Mouse (Mus musculus) forelimb bud, embryonic 11.5 days (tissue): Measurements from ENCODE around the gene Olfr355.

Experiments
- DNase-seq: peaks from one replicate; pipeline ENCODE4 v3.0.0-alpha.2; 2012; ENCODE audit warnings: low read depth, low spot score

Olfr355 gene

DNA sequence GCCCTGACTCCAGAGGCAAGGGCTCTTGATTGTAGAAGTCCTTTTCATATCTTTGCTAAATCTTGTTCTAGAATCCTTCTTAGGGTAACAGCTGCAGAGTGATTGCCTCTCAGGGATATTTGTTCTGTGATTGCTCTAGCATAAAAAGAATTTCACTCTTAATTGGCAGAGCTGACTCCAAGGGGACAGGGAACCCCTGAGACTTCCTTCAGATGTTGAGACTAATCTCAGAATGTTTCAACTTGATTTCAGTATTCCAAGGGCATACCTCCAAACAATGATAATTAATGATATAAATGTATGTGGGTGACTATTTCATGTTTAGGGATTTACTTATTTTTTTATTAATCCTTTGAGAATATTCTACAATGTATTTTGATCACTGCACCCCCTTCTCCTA, at the start of gene Olfr355:
Olfr355 (minus strand) TSS at position 101 of the 400 bp plus-strand sequence.
- no peak for DNase-seq

DNA sequence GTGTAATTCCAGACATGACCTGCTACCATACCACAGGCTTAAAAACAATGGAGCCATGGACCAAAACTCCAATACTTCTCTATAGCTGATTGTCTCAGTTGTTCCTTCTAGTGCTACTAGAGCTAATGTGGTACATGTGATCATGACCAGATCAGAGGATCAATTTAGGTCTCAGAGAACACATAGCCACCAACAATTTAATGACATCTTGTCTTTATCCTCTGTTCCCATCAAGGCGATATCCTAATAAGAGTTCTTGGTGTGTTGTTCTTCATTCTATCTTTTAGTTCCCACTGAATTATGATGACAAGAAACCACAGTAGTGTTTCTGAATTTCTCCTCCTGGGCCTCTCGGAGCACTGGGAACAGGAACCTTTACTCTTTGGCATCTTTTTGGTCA, 8.1 kb upstream of the Olfr355 start, which contains the start of gene Olfr356:
Olfr356 (plus strand) TSS at position 301 of the 400 bp plus-strand sequence.
- no peak for DNase-seq

DNA sequence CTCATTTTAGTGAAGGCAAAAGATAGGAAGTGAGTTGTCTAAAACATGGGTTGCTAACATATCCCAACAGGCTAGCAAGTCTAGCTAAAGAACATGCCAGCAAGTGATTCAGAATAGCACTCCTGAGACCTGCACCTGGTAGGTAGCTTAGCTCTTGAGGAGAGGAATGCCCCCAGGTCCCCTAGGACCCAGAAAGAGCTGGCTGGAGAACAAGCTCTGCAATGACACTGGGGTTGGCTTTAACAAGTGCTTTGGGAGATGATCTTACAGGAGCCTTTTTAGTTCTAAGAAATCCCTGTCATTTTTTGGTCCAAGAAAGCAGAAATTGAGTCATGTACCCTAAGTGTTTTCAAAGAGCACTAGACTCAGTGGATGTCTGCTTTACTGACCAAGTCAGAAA, 23.3 kb downstream of the Olfr355 start, which contains the start of gene Olfr354:
Olfr354 (plus strand) TSS at position 301 of the 400 bp plus-strand sequence.
- no peak for DNase-seq

GRCm38 (mm10) chr2:36897114-36897513, 31.6 kb downstream of the Olfr355 start:
- DNase-seq: no peak

DNA sequence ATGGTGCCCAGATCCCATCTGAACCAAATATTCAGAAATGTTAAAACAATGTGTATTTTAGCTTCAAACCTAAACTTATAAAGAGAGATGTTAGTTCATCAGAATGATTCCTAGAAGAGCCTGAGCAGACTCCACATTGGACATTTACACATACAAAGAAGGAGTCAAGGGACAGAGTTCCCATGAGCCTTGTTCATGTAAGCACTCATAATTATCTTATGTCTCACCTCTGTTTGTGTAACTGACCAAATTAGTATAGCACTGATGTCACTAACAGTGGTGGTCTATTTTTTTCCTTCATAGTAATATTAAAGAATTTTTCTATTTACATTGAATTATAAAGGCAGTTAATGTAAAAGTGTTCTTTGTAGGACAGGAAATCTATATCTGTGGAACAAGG, 35.9 kb downstream of the Olfr355 start, which contains the start of gene Olfr353:
Olfr353 (minus strand) TSS at position 101 of the 400 bp plus-strand sequence.
- DNase-seq: no peak
